Mouse (Mus musculus) hindbrain, embryonic 12.5 days (tissue): ENCODE results near the gene Emc8. TPM values are rescaled to one million over a fixed set of nuclear protein-coding genes. Genes with fewer than 3 reads are reported as not detected.

Experiments
- ATAC-seq: fragments of 200-750 bp; cut with Nextera tagmentation; 2 replicates; pipeline ENCODE4 v1.8.0; 2017; ENCODE audit warnings: moderate TSS enrichment; ENCODE audit not compliant: low FRiP score
- H3K27ac ChIP-seq: fragments of 300-500 bp; sonication (generic); 2 replicates; pipeline ENCODE4 v1.5.1; 2016; ENCODE audit warnings: mild to moderate bottlenecking
- H3K27me3 ChIP-seq: fragments of 300-500 bp; sonication (generic); 2 replicates; pipeline ENCODE4 v1.6.1; 2016; ENCODE audit warnings: mild to moderate bottlenecking
- H3K36me3 ChIP-seq: fragments of 300-500 bp; sonication (generic); 2 replicates; pipeline ENCODE4 v1.6.1; 2016; ENCODE audit warnings: mild to moderate bottlenecking
- H3K4me1 ChIP-seq: fragments of 300-500 bp; sonication (generic); 2 replicates; pipeline ENCODE4 v1.6.1; 2016
- H3K4me2 ChIP-seq: fragments of 300-500 bp; sonication (generic); replicated peaks from 2 replicates; pipeline ENCODE4 v1.6.1; 2016; ENCODE audit warnings: mild to moderate bottlenecking
- H3K4me3 ChIP-seq: fragments of 300-500 bp; sonication (generic); 2 replicates; pipeline ENCODE4 v1.5.1; 2016; ENCODE audit warnings: mild to moderate bottlenecking
- H3K9ac ChIP-seq: fragments of 300-500 bp; sonication (generic); 2 replicates; pipeline ENCODE4 v1.6.1; 2016; ENCODE audit warnings: mild to moderate bottlenecking, moderate library complexity
- H3K9me3 ChIP-seq: fragments of 300-500 bp; sonication (generic); replicated peaks from 2 replicates; pipeline ENCODE4 v1.6.1; 2016; ENCODE audit warnings: mild to moderate bottlenecking
- WGBS: fragments of 180-500 bp; shearing (Covaris S2); methylation state at CpG from one replicate; pipeline ENCODE4 v1.1.7; 2016; 5-methylcytosine and 5-hydroxymethylcytosine counted together
- polyA plus RNA-seq: library from polyadenylated mRNA; unstranded; fragments of >200 nt; fragmentation: Nextera tagmentation; extraction: Ambion mirVana; gene quantifications from 2 replicates; pipeline ENCODE4 v1.2.1, GENCODE M21; 2016

The Emc8 gene
- polyA plus RNA-seq, 1 experiment from 2014 or later: 194 TPM

DNA sequence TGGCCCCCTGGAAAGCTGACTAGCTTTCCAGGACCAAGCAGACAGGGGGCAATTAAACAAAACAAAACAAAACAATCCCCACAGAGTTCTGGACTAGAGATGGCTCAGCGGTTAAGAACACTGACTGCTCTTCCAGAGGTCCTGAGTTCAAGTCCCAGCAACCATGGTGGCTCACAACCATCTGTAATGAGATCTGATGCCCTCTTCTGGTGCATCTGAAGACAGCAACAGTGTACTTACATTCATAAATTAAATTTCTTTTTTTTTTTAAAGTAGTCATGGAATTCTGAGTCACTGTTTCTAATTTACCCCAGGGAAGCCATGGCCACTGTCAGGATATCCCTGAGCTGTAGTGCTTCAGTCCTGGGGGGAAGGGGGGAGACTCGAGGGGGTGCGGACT lies 53.9 kb downstream of the Emc8 start:
- Histone ChIP-seq H3K4me2 (no peak overlapping the region), H3K27me3 (0 out of 2 replicates have a peak, but pooled peaks cover 5% of the 10 kb centered on the region), H3K9me3 (no peaks in the 10 kb centered on the region), H3K4me1 (peaks cover 26% of the 10 kb centered on the region), H3K4me3 (no peak overlapping the region), H3K9ac (no peak overlapping the region), H3K36me3 (no peaks in the 10 kb centered on the region), H3K27ac (no peak overlapping the region)
- no peak for ATAC-seq
- WGBS: 90% methylated on average over 3 of the region's 3 CpGs

DNA sequence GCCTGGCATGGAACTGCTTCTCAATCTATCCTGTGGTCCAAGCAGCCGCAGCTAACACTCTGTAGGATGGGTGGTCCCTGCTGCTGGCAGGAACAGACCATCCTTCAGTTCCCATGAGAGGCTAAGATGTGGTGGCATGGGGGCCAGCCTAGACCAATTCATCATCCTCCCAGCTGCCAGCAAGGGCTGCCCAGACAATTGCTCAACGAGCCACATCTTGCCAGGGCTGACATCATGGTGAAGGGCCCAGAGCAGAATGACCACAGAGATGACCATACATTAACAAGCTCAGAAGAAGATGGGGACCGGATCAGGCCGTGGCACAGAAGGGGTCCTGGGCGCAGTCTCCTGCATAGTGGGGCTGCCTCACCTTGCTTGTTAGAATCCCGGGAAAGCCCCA lies 57.5 kb downstream of the Emc8 start:
- H3K4me1 ChIP-seq: peaks cover 4% of the 10 kb centered on the region; the same call in 1 of the 2 replicates
- H3K27me3 ChIP-seq: 0 out of 2 replicates have a peak, but pooled peaks cover 13% of the 10 kb centered on the region
- H3K4me3 ChIP-seq: no peak overlapping the region
- H3K36me3 ChIP-seq: no peaks in the 10 kb centered on the region
- no peak overlapping the region for H3K9ac ChIP-seq
- H3K27ac ChIP-seq: no peak overlapping the region
- no peaks in the 10 kb centered on the region for H3K9me3 ChIP-seq
- ATAC-seq: no peak
- 86% methylated on average over 6 of the region's 6 CpGs for WGBS
- H3K4me2 ChIP-seq: no peak overlapping the region

GRCm38 (mm10) chr8:120607885-120608284 lies 60.5 kb downstream of the Emc8 start:
- Histone ChIP-seq H3K9ac (no peak overlapping the region), H3K4me2 (no peak overlapping the region), H3K4me1 (0 out of 2 replicates have a peak, but pooled peaks cover 2% of the 10 kb centered on the region), H3K4me3 (no peak overlapping the region), H3K27ac (no peak overlapping the region), H3K9me3 (no peaks in the 10 kb centered on the region), H3K36me3 (no peaks in the 10 kb centered on the region), H3K27me3 (0 out of 2 replicates have a peak, but pooled peaks cover 13% of the 10 kb centered on the region)
- WGBS: 12% methylated on average over 7 of the region's 7 CpGs
- ATAC-seq: no peak

DNA sequence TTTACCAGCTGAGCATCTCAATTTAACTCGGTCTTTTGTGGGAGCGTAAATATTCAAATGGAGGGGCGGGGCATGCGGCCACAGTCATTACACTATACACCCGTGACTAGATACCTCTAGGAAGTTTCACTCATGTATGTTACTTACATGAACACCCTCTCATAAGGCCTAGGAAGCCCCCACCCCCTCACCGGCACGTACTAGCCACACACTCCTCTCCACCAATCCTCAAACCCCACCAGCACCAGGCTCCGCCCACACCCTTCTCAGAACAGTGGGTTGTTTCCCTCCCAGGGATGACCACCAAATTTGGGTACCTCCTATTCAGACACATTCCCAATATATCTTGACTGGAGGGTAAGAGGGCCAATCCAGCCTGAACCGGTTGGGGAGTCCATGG lies 60.9 kb downstream of the Emc8 start:
- Histone ChIP-seq H3K4me3 (no peak overlapping the region), H3K4me2 (no peak overlapping the region), H3K9ac (no peak overlapping the region), H3K27me3 (0 out of 2 replicates have a peak, but pooled peaks cover 13% of the 10 kb centered on the region), H3K36me3 (no peaks in the 10 kb centered on the region), H3K27ac (no peak overlapping the region), H3K4me1 (peaks cover 6% of the 10 kb centered on the region; the same call in 1 of the 2 replicates), H3K9me3 (no peaks in the 10 kb centered on the region)
- WGBS: 81% methylated on average over 9 of the region's 9 CpGs
- no peak; the same call in 1 of the 2 replicates for ATAC-seq

Other genes with a start within 250 kb of the Emc8 start
- gene Gins2, start 79.3 kb downstream of the Emc8 start, polyA plus RNA-seq: 49.6 and 65.3 TPM in 2 replicates
- gene 1190005I06Rik, start 20.9 kb downstream of the Emc8 start, polyA plus RNA-seq: 6.9 and 7.2 TPM in 2 replicates
- gene Gm27021, start 494 bp downstream of the Emc8 start, polyA plus RNA-seq: 4.9 and 5.5 TPM in 2 replicates
- gene Cox4i1, start 351 bp downstream of the Emc8 start, polyA plus RNA-seq: 876 and 921 TPM in 2 replicates
- gene Irf8, start 67.8 kb upstream of the Emc8 start, polyA plus RNA-seq: 3.7 and 4.6 TPM in 2 replicates